Mouse (Mus musculus): ENCODE measurements at regions not wholly inside any gene's neighbourhood (a gene's known extent, or its start where the extent isn't known, plus 50 kb on each side); places are given as distances from the start of the nearest gene placed in this dataset.

GRCm38 (mm10) chr3:101749841-101750240 lies 98.9 kb downstream of the Mab21l3 start:
- in situ Hi-C loops (cut with MboI; ENCODE audit: low pct_unique_long_range_greater_than_20kb in 1 of 2, low sequenced_read_pairs in 2 of 2, unreplicated experiment in 1 of 2) = no loop called here

- in situ Hi-C loops (cut with MboI; ENCODE audit: low pct_unique_long_range_greater_than_20kb in 1 of 2, low sequenced_read_pairs in 2 of 2, unreplicated experiment in 1 of 2) = no loop called here
Observed at GRCm38 (mm10) chr3:101749031-101749632, 99.6 kb downstream of the Mab21l3 start.

GRCm38 (mm10) chr3:101748186-101748585 lies 100.6 kb downstream of the Mab21l3 start:
- in situ Hi-C loops (cut with MboI; ENCODE audit: low pct_unique_long_range_greater_than_20kb in 1 of 2, low sequenced_read_pairs in 2 of 2, unreplicated experiment in 1 of 2) = no loop called here

- in situ Hi-C loops (cut with MboI; ENCODE audit: low pct_unique_long_range_greater_than_20kb in 1 of 2, low sequenced_read_pairs in 2 of 2, unreplicated experiment in 1 of 2) = no loop called here
Observed at GRCm38 (mm10) chr3:101740906-101741305, 107.9 kb downstream of the Mab21l3 start.

GRCm38 (mm10) chr3:101737197-101737596 lies 111.6 kb downstream of the Mab21l3 start:
- in situ Hi-C loops (cut with MboI; ENCODE audit: low pct_unique_long_range_greater_than_20kb in 1 of 2, low sequenced_read_pairs in 2 of 2, unreplicated experiment in 1 of 2) = no loop called here

- in situ Hi-C loops (cut with MboI; ENCODE audit: low pct_unique_long_range_greater_than_20kb in 1 of 2, low sequenced_read_pairs in 2 of 2, unreplicated experiment in 1 of 2) = no loop called here
Observed at GRCm38 (mm10) chr3:101729044-101729443, 119.7 kb downstream of the Mab21l3 start.

- in situ Hi-C loops (cut with MboI; ENCODE audit: low pct_unique_long_range_greater_than_20kb in 1 of 2, low sequenced_read_pairs in 2 of 2, unreplicated experiment in 1 of 2) = no loop called here
Observed at GRCm38 (mm10) chr3:101722926-101723325, 118.4 kb upstream of the Atp1a1 start.

- in situ Hi-C loops (cut with MboI; ENCODE audit: low pct_unique_long_range_greater_than_20kb in 1 of 2, low sequenced_read_pairs in 2 of 2, unreplicated experiment in 1 of 2) = no loop called here
Observed at GRCm38 (mm10) chr3:101722001-101722400, 117.5 kb upstream of the Atp1a1 start.

GRCm38 (mm10) chr3:101715416-101715815 lies 110.9 kb upstream of the Atp1a1 start:
- in situ Hi-C loops (cut with MboI; ENCODE audit: low pct_unique_long_range_greater_than_20kb in 1 of 2, low sequenced_read_pairs in 2 of 2, unreplicated experiment in 1 of 2) = no loop called here

- in situ Hi-C loops (cut with MboI; ENCODE audit: low pct_unique_long_range_greater_than_20kb in 1 of 2, low sequenced_read_pairs in 2 of 2, unreplicated experiment in 1 of 2) = no loop called here
Observed at GRCm38 (mm10) chr3:101714810-101715209, 110.3 kb upstream of the Atp1a1 start.

- in situ Hi-C loops (cut with MboI; ENCODE audit: low pct_unique_long_range_greater_than_20kb in 1 of 2, low sequenced_read_pairs in 2 of 2, unreplicated experiment in 1 of 2) = no loop called here
Observed at GRCm38 (mm10) chr3:101713669-101714068, 109.2 kb upstream of the Atp1a1 start.

GRCm38 (mm10) chr3:101713138-101713638 lies 108.7 kb upstream of the Atp1a1 start:
- in situ Hi-C loops (cut with MboI; ENCODE audit: low pct_unique_long_range_greater_than_20kb in 1 of 2, low sequenced_read_pairs in 2 of 2, unreplicated experiment in 1 of 2) = no loop called here

- in situ Hi-C loops (cut with MboI; ENCODE audit: low pct_unique_long_range_greater_than_20kb in 1 of 2, low sequenced_read_pairs in 2 of 2, unreplicated experiment in 1 of 2) = no loop called here
Observed at GRCm38 (mm10) chr3:101712666-101713065, 108.2 kb upstream of the Atp1a1 start.

- in situ Hi-C loops (cut with MboI; ENCODE audit: low pct_unique_long_range_greater_than_20kb in 1 of 2, low sequenced_read_pairs in 2 of 2, unreplicated experiment in 1 of 2) = no loop called here
Observed at GRCm38 (mm10) chr3:101711594-101712171, 107.2 kb upstream of the Atp1a1 start.

- in situ Hi-C loops (cut with MboI; ENCODE audit: low pct_unique_long_range_greater_than_20kb in 1 of 2, low sequenced_read_pairs in 2 of 2, unreplicated experiment in 1 of 2) = loop anchor here in 1 of 2 experiments (10.0 kb wide), 1 partner anchor 215 kb away; no protein-coding TSS in a partner anchor
Observed at GRCm38 (mm10) chr3:101709379-101709970, 105.0 kb upstream of the Atp1a1 start.

- in situ Hi-C loops (cut with MboI; ENCODE audit: low pct_unique_long_range_greater_than_20kb in 1 of 2, low sequenced_read_pairs in 2 of 2, unreplicated experiment in 1 of 2) = loop anchor here in 1 of 2 experiments (10.0 kb wide), 1 partner anchor 214 kb away; no protein-coding TSS in a partner anchor
Observed at GRCm38 (mm10) chr3:101708821-101709220, 104.3 kb upstream of the Atp1a1 start.

GRCm38 (mm10) chr3:101704919-101705318 lies 100.4 kb upstream of the Atp1a1 start:
- in situ Hi-C loops (cut with MboI; ENCODE audit: low pct_unique_long_range_greater_than_20kb in 1 of 2, low sequenced_read_pairs in 2 of 2, unreplicated experiment in 1 of 2) = loop anchor here in 1 of 2 experiments (10.0 kb wide), 1 partner anchor 210 kb away; no protein-coding TSS in a partner anchor

- in situ Hi-C loops (cut with MboI; ENCODE audit: low pct_unique_long_range_greater_than_20kb in 1 of 2, low sequenced_read_pairs in 2 of 2, unreplicated experiment in 1 of 2) = loop anchor here in 1 of 2 experiments (10.0 kb wide), 1 partner anchor 210 kb away; no protein-coding TSS in a partner anchor
Observed at GRCm38 (mm10) chr3:101704326-101704725, 99.8 kb upstream of the Atp1a1 start.

GRCm38 (mm10) chr3:101701763-101702173 lies 97.3 kb upstream of the Atp1a1 start:
- in situ Hi-C loops (cut with MboI; ENCODE audit: low pct_unique_long_range_greater_than_20kb in 1 of 2, low sequenced_read_pairs in 2 of 2, unreplicated experiment in 1 of 2) = loop anchor here in 1 of 2 experiments (10.0 kb wide), 1 partner anchor 207 kb away; no protein-coding TSS in a partner anchor
